Mouse (Mus musculus) cerebellum, adult 2 months (tissue): ENCODE results near the gene Eef1g.

Source experiments
- CTCF ChIP-seq: fragments of 200-500 bp; IDR thresholded peaks from 2 replicates; pipeline ENCODE4 v1.5.1; 2011; ENCODE audit warnings: low read depth, mild to moderate bottlenecking, control low read depth, low read length, moderate library complexity, borderline replicate concordance; ENCODE audit not compliant: insufficient read depth
- POLR2A ChIP-seq: fragments of 200-500 bp; IDR thresholded peaks from 2 replicates; pipeline ENCODE4 v1.6.1; 2011; ENCODE audit warnings: low read length, control low read depth, borderline replicate concordance; ENCODE audit not compliant: insufficient read depth

- TF ChIP-seq CTCF (no peak), POLR2A (no peak)
Observed at GRCm38 (mm10) chr19:8988346-8989065, 21.7 kb downstream of the Eef1g start.
